Mouse (Mus musculus): ENCODE measurements around the gene Bpifb5. TPM values are rescaled to one million over a fixed set of nuclear protein-coding genes. Genes with fewer than 3 reads are reported as not detected.
"Not testable (repeated sequence)": the region's sequence is repeated elsewhere in the genome, so short reads cannot be mapped to it uniquely, and the experiment has no call there.

Bpifb5 gene
- polyA plus RNA-seq, 1 experiment from 2014 or later = 0.43 TPM

DNA sequence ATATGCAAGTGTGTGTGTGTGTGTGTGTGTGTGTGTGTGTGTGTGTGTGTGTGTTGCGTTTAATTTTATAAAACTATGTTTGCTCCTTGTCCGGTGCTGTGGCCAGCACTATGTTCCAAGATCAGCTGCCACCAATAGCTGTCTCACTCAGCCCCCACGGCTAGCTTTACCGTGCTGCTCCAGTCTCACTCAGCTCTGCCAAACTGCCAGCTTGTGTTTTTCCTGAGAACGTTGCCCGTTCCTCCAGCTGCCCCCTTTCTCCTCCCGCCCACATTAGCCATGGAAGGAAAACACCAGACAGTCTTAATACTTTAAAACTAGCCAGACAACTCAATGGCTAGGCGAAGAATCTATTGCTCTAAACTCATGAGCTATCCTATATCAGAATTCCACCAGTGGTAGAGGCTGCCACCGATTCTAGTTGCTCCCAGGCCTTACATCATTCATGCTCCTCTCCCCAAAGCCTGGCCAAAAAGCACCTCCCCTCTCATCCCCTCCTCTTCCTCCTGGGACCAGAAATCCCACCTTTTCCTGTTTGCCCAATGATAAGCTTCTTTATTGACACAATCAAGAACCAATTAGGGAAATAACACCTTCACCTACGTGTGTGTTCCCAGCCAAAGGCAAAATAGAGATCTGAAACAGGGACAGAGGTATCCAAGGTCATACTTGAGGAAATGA is 20.0 kb downstream of the Bpifb5 start:
- Histone ChIP-seq H3K4me3 (no peak overlapping the region), H3K27me3 (no peaks in the 10 kb centered on the region), H3K36me3 (no peaks in the 10 kb centered on the region), H3K9me3 (no peaks in the 10 kb centered on the region), H3K4me1 (no peaks in the 10 kb centered on the region), H3K27ac (replicated peaks) (no peak overlapping the region), H3K4me2 (replicated peaks) (no peak overlapping the region), H3K9ac (replicated peaks) (no peak overlapping the region)
- no peak for ATAC-seq (replicated peaks)
- 80% methylated on average over 10 of the region's 10 CpGs for WGBS

DNA sequence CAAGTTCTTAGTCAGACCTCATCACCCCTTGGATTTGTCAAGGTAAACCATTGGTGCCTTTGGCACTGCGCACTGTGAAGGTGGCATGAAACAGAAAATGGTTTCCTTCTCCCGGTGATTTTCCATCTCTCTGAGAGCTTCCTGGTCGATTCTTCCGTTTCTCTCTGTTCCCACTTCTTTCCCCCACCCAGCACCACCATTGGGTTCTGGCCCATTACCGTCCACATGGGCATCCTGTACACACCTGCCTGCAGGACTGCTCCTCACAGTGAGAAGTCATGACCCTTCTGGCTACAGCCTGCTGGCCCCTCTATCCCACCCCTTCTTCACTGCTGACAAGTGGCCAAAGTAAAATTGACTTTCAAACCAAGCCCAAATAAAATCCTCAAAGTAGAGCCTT is 21.8 kb downstream of the Bpifb5 start:
- Histone ChIP-seq H3K4me3 (no peak overlapping the region), H3K27ac (replicated peaks) (no peak overlapping the region), H3K9ac (replicated peaks) (no peak overlapping the region), H3K27me3 (no peaks in the 10 kb centered on the region), H3K4me1 (no peaks in the 10 kb centered on the region), H3K9me3 (no peaks in the 10 kb centered on the region), H3K36me3 (no peaks in the 10 kb centered on the region), H3K4me2 (replicated peaks) (no peak overlapping the region)
- 91% methylated on average over 5 of the region's 5 CpGs for WGBS
- no peak for ATAC-seq (replicated peaks)

GRCm38 (mm10) chr2:154255254-154255653 is 31.7 kb downstream of the Bpifb5 start:
- not testable (repeated sequence) for H3K4me3 ChIP-seq; ATAC-seq (replicated peaks)
- WGBS = 96% methylated on average over 2 of the region's 4 CpGs

DNA sequence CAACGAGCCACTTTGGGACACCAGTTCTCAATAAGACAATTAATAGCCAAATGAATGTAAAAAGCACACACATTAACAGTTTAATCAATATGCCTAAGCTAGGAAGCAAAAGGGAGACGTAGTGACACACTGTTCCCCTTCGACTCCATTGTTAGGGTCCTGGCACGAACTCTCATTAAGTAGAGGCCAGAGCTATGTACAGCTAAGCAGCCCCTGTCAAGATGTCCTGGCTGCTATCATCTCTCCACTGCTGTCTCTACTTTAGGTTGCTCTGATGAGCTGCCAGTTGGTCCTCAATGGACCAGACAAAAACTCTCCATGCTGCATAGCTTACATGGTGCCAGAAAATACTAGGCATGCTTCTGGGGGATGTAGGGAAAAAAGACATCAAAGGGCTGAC is 32.2 kb downstream of the Bpifb5 start:
- no peak overlapping the region for H3K27ac ChIP-seq (replicated peaks)
- H3K4me2 ChIP-seq (replicated peaks) = no peak overlapping the region
- H3K4me1 ChIP-seq = no peaks in the 10 kb centered on the region
- H3K27me3 ChIP-seq = no peaks in the 10 kb centered on the region
- no peak for ATAC-seq (replicated peaks)
- 72% methylated on average over 4 of the region's 4 CpGs for WGBS
- H3K4me3 ChIP-seq = no peak overlapping the region
- H3K9ac ChIP-seq (replicated peaks) = no peak overlapping the region
- no peaks in the 10 kb centered on the region for H3K9me3 ChIP-seq
- H3K36me3 ChIP-seq = no peaks in the 10 kb centered on the region

More at GRCm38 (mm10) chr2:154255254-154255653, 31.7 kb downstream of the Bpifb5 start:
- H3K9ac ChIP-seq (replicated peaks); H3K36me3 ChIP-seq; H3K4me2 ChIP-seq (replicated peaks); H3K27ac ChIP-seq (replicated peaks); H3K4me1 ChIP-seq; H3K9me3 ChIP-seq; H3K27me3 ChIP-seq: not testable (repeated sequence)

- 89% methylated on average over 5 of the region's 5 CpGs for whole genome bisulfite sequencing
These were observed 34.0 kb downstream of the Bpifb5 start, which contains the start of gene Bpifb9a for GRCm38 (mm10) chr2:154257554-154257953. TSS of gene Bpifb9a (plus strand) at chr2:154257854.

GRCm38 (mm10) chr2:154264397-154264796 is 40.9 kb downstream of the Bpifb5 start:
- H3K27ac ChIP-seq (replicated peaks); H3K9me3 ChIP-seq; H3K9ac ChIP-seq (replicated peaks); H3K4me3 ChIP-seq; H3K27me3 ChIP-seq; ATAC-seq (replicated peaks); H3K4me2 ChIP-seq (replicated peaks); H3K4me1 ChIP-seq; H3K36me3 ChIP-seq: not testable (repeated sequence)
- 80% methylated on average over 3 of the region's 3 CpGs for WGBS

More at GRCm38 (mm10) chr2:154257554-154257953, 34.0 kb downstream of the Bpifb5 start, which contains the start of gene Bpifb9a:
- H3K27me3 ChIP-seq; ATAC-seq (replicated peaks); H3K9me3 ChIP-seq; H3K27ac ChIP-seq (replicated peaks); H3K4me3 ChIP-seq; H3K4me2 ChIP-seq (replicated peaks); H3K4me1 ChIP-seq; H3K9ac ChIP-seq (replicated peaks); H3K36me3 ChIP-seq: not testable (repeated sequence)

Other genes starting within 250 kb of the Bpifb5 start
- gene Bpifa6, start 248.8 kb upstream of the Bpifb5 start, polyA plus RNA-seq (2015; fragmentation: Nextera tagmentation; extraction: Ambion mirVana) = not detected in 2 replicates
- gene Bpifa2, start 215.5 kb upstream of the Bpifb5 start, polyA plus RNA-seq (2015; fragmentation: Nextera tagmentation; extraction: Ambion mirVana) = not detected in 2 replicates
- gene Bpifa3, start 93.4 kb upstream of the Bpifb5 start, polyA plus RNA-seq (2015; fragmentation: Nextera tagmentation; extraction: Ambion mirVana) = not detected in 2 replicates
- gene Bpifa1, start 80.9 kb upstream of the Bpifb5 start, polyA plus RNA-seq (2015; fragmentation: Nextera tagmentation; extraction: Ambion mirVana) = not detected in 2 replicates
- not detected in 2 replicates for gene Bpifa5, start 61.1 kb upstream of the Bpifb5 start, polyA plus RNA-seq (2015; fragmentation: Nextera tagmentation; extraction: Ambion mirVana)
- 0.31 and 0.33 TPM in 2 replicates for gene Bpifb1, start 32.9 kb upstream of the Bpifb5 start, polyA plus RNA-seq (2015; fragmentation: Nextera tagmentation; extraction: Ambion mirVana)
- not detected in 2 replicates for gene Bpifb9a, start 34.1 kb downstream of the Bpifb5 start, polyA plus RNA-seq (2015; fragmentation: Nextera tagmentation; extraction: Ambion mirVana)
- gene Bpifb9b, start 83.5 kb downstream of the Bpifb5 start, polyA plus RNA-seq (2015; fragmentation: Nextera tagmentation; extraction: Ambion mirVana) = not detected in 2 replicates
- 15.3 and 18.2 TPM in 2 replicates for gene Cdk5rap1, start 149.3 kb downstream of the Bpifb5 start, polyA plus RNA-seq (2015; fragmentation: Nextera tagmentation; extraction: Ambion mirVana)
- gene Snta1, start 184.4 kb downstream of the Bpifb5 start, polyA plus RNA-seq (2015; fragmentation: Nextera tagmentation; extraction: Ambion mirVana) = 9.2 and 11.1 TPM in 2 replicates
- 78.0 and 82.3 TPM in 2 replicates for gene Cbfa2t2, start 212.7 kb downstream of the Bpifb5 start, polyA plus RNA-seq (2015; fragmentation: Nextera tagmentation; extraction: Ambion mirVana)

Data from forebrain, embryonic 15.5 days (tissue).